Mouse (Mus musculus) midbrain, postnatal 0 days (tissue): ENCODE measurements at regions not wholly inside any gene's neighbourhood (a gene's known extent, or its start where the extent isn't known, plus 50 kb on each side); places are given as distances from the start of the nearest gene placed in this dataset.

ENCODE experiments used
- ATAC-seq: fragments of 200-750 bp; cut with Nextera tagmentation; 2 replicates; pipeline ENCODE4 v1.8.0; 2017; ENCODE audit warnings: moderate number of reproducible peaks, mild to moderate bottlenecking, moderate TSS enrichment, moderate library complexity; ENCODE audit not compliant: low FRiP score
- DNase-seq: peaks from one replicate; pipeline ENCODE4 v3.0.0-alpha.2; 2015; ENCODE audit warnings: low spot score
- H3K27ac ChIP-seq: fragments of 300-500 bp; sonication (generic); 2 replicates; pipeline ENCODE4 v1.5.1; 2014; ENCODE audit warnings: low read depth, mild to moderate bottlenecking, low read length, mixed read lengths
- H3K27me3 ChIP-seq: fragments of 300-500 bp; sonication (generic); 2 replicates; pipeline ENCODE4 v1.6.1; 2014; ENCODE audit warnings: low read length, control low read depth, mixed read lengths; ENCODE audit not compliant: insufficient read depth
- H3K36me3 ChIP-seq: fragments of 300-500 bp; sonication (generic); 2 replicates; pipeline ENCODE4 v1.6.1; 2014; ENCODE audit warnings: low read length, control low read depth, mixed read lengths; ENCODE audit not compliant: insufficient read depth
- H3K4me1 ChIP-seq: fragments of 300-500 bp; sonication (generic); 2 replicates; pipeline ENCODE4 v1.6.1; 2014; ENCODE audit warnings: mild to moderate bottlenecking, control low read depth, antibody characterized with exemption, low read length, mixed read lengths; ENCODE audit not compliant: insufficient read depth
- H3K4me2 ChIP-seq: fragments of 300-500 bp; sonication (generic); 2 replicates; pipeline ENCODE4 v1.6.1; 2014; ENCODE audit warnings: low read depth, mild to moderate bottlenecking, low read length, mixed read lengths; ENCODE audit not compliant: poor library complexity, severe bottlenecking
- H3K4me3 ChIP-seq: fragments of 300-500 bp; sonication (generic); 2 replicates; pipeline ENCODE4 v1.5.1; 2014; ENCODE audit warnings: low read depth, mild to moderate bottlenecking, low read length, moderate library complexity
- H3K9ac ChIP-seq: fragments of 300-500 bp; sonication (generic); replicated peaks from 2 replicates; pipeline ENCODE4 v1.6.1; 2014; ENCODE audit warnings: mild to moderate bottlenecking, low read length, moderate library complexity, mixed read lengths; ENCODE audit not compliant: poor library complexity, severe bottlenecking
- H3K9me3 ChIP-seq: fragments of 300-500 bp; sonication (generic); 2 replicates; pipeline ENCODE4 v1.6.1; 2016; ENCODE audit warnings: low read length, control low read depth
- CTCF ChIP-seq: IDR thresholded peaks from 2 replicates; pipeline ENCODE4 v1.5.1; 2016; ENCODE audit warnings: antibody characterized with exemption, mild to moderate bottlenecking
- WGBS: fragments of 180-500 bp; shearing (Covaris S2); extraction: QIAGEN DNeasy Blood & Tissue Kit; methylation state at CpG from one replicate; pipeline ENCODE4 v1.1.7; 2014; 5-methylcytosine and 5-hydroxymethylcytosine counted together

DNA sequence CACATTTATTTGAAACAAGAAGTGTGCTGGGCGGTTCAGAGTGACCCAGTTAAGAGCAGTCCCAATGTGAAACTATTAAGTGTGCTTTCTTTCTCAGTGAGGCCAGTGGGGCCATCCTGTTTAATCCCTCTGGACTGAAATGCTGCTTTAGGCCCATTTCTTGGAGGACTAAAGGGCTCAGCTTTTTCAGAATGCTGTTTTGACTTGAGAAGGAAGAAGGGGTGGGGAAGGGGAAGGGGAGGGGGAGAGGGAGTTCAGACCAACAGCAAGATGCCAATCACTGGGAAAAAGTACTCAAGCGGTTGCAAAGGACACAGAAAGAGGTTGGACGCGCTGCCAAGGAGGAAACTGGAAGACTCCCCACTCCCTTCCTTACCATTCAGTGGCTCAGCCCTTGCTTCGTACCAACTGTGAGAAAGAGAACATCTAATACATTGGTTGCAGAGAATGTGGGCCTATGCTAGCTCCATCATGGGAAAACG, 113.1 kb downstream of the Tmco5 start:
- ATAC-seq (no peak), DNase-seq (no peak)
- Histone ChIP-seq H3K4me2 (no peak overlapping the region), H3K4me1 (no peaks in the 10 kb centered on the region), H3K36me3 (no peaks in the 10 kb centered on the region), H3K9me3 (no peaks in the 10 kb centered on the region), H3K27me3 (no peaks in the 10 kb centered on the region), H3K27ac (no peak overlapping the region), H3K9ac (no peak overlapping the region), H3K4me3 (no peak overlapping the region)
- 49% methylated on average over 6 of the region's 6 CpGs for WGBS
- no peak for TF ChIP-seq CTCF

DNA sequence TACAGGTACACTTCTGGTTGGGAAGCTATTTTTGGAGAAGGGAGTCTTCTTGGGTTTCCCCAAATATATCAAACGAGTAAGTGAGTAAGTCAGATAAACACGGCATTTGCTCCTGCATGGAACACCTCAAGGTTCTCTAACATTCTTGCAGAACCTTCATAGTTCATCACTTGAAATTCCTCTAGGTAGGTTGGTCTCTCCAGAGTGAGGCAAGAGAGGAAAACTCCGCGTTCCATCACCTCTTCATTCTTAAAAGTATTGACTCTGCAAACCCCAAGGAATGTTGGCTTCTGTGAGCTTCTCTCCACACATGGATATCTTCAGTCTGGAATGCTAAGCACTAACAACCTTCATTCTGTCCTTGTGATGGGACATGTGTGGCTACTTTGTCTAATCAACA, 115.2 kb downstream of the Tmco5 start:
- ATAC-seq: no peak
- Histone ChIP-seq H3K36me3 (no peaks in the 10 kb centered on the region), H3K9ac (no peak overlapping the region), H3K27ac (no peak overlapping the region), H3K4me1 (no peaks in the 10 kb centered on the region), H3K4me2 (no peak overlapping the region), H3K27me3 (no peaks in the 10 kb centered on the region), H3K9me3 (no peaks in the 10 kb centered on the region), H3K4me3 (no peak overlapping the region)
- 95% methylated on average over 4 of the region's 4 CpGs for WGBS
- no peak for TF ChIP-seq CTCF
- no peak for DNase-seq

DNA sequence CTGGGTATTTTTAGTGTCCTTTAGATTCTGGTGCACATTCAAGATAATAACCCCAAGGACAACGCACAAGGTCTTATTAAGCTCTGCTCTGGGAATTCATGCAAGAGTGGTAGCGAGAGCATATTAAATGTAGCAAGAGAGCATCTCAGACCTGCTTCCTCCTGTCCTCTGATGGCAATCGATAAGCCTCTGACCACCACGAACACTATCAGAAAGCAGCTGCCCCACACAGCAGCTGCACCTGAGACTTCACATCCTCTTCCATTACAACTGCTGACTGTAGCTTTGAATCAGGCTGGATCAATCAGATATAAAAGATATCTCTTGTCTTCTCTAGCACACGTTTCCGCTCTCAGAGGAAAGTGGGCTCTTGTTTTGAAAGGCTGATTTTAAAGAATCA, 117.8 kb downstream of the Tmco5 start:
- Histone ChIP-seq H3K9me3 (no peaks in the 10 kb centered on the region), H3K4me2 (no peak overlapping the region), H3K4me3 (no peak overlapping the region), H3K27ac (no peak overlapping the region), H3K4me1 (no peaks in the 10 kb centered on the region), H3K9ac (no peak overlapping the region), H3K27me3 (no peaks in the 10 kb centered on the region), H3K36me3 (no peaks in the 10 kb centered on the region)
- ATAC-seq: no peak
- TF ChIP-seq CTCF: no peak
- 66% methylated on average over 6 of the region's 6 CpGs for WGBS
- no peak for DNase-seq

DNA sequence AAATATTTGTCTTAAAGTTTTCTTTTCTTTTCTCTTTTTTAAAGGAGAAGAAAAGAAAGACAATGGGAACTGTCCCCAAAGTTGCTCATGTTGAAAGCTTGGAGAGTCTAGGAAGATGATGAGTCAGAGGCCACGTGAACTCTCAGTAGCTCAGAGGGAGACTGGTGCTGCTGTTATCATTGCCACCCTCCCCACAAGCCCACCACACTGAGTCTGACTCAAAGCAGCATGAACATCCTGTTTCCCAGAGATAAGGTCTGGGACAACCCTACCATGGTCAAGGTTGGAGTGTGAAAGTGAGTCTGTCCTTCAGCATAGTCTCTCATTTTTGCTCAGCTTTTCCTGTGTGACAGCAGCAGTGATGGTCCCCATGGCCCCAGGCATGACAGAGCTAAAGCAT, 120.3 kb downstream of the Tmco5 start:
- Histone ChIP-seq H3K36me3 (no peaks in the 10 kb centered on the region), H3K9ac (no peak overlapping the region), H3K4me3 (no peak overlapping the region), H3K9me3 (no peaks in the 10 kb centered on the region), H3K27me3 (no peaks in the 10 kb centered on the region), H3K4me1 (no peaks in the 10 kb centered on the region), H3K27ac (no peak overlapping the region), H3K4me2 (no peak overlapping the region)
- no peak for ATAC-seq
- DNase-seq: no peak
- TF ChIP-seq CTCF: no peak
- WGBS: 65% methylated on average over 1 of the region's 1 CpGs

DNA sequence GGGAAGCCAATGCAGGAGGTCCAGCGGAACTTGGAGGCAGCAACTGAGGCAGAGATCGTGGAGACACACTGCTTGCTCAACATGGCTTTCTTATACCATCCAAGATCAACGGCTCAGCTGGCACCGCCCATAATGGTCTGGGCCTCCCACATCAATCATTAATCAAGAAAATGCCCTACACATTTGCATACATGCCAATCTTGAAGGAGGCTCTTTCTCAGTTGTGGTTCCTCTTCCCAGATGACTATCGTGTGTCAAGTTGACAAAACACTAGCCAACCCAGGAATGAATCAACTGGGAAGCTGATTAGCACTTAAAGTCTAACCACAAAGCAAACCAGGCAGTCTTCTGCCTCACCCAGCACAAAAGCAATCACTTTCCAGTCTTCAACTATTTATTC, 121.1 kb downstream of the Tmco5 start:
- WGBS: 89% methylated on average over 5 of the region's 5 CpGs
- DNase-seq: no peak
- Histone ChIP-seq H3K4me3 (no peak overlapping the region), H3K4me1 (no peaks in the 10 kb centered on the region), H3K27me3 (no peaks in the 10 kb centered on the region), H3K36me3 (no peaks in the 10 kb centered on the region), H3K9me3 (no peaks in the 10 kb centered on the region), H3K27ac (no peak overlapping the region), H3K9ac (no peak overlapping the region), H3K4me2 (no peak overlapping the region)
- no peak for TF ChIP-seq CTCF
- no peak for ATAC-seq

DNA sequence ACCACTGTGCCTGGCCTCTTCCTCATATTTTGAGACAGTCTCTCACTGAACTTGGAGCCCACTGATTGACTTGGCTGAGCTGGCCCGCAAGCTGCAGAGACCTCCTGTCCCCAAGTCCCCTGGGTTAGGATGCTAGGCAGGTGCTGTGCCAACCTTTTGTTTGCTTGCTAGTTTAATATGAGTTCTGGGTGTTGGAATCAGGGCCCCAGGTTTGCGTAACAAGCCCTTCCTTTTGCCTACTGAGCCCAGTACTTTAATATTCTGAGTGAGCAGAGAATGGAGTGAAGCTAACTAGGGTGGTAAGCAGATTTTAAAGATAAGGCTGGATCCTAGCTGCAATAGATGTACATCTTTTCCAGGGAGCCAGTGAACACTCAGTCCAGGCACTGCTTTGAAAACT, 117.2 kb upstream of the Spred1 start:
- H3K9me3 ChIP-seq: no peaks in the 10 kb centered on the region
- ATAC-seq (no peak), DNase-seq (no peak)
- H3K4me1 ChIP-seq: no peaks in the 10 kb centered on the region
- no peaks in the 10 kb centered on the region for H3K27me3 ChIP-seq
- no peak overlapping the region for H3K4me2 ChIP-seq
- WGBS: 91% methylated on average over 2 of the region's 2 CpGs
- no peaks in the 10 kb centered on the region for H3K36me3 ChIP-seq
- no peak overlapping the region for H3K4me3 ChIP-seq
- no peak overlapping the region for H3K9ac ChIP-seq
- no peak for TF ChIP-seq CTCF
- no peak overlapping the region for H3K27ac ChIP-seq
